Mouse (Mus musculus) liver, postnatal 0 days (tissue): Measurements from ENCODE around the gene M6pr. TPM values are rescaled to one million over a fixed set of nuclear protein-coding genes. Genes with fewer than 3 reads are reported as not detected.

ENCODE experiments used
- ATAC-seq: fragments of 200-750 bp; cut with Nextera tagmentation; 2 replicates; pipeline ENCODE4 v1.8.0; 2017; ENCODE audit warnings: mild to moderate bottlenecking, moderate library complexity
- DNase-seq: peaks from one replicate; pipeline ENCODE4 v3.0.0-alpha.2; 2016
- H3K27ac ChIP-seq: fragments of 300-500 bp; sonication (generic); 2 replicates; pipeline ENCODE4 v1.5.1; 2014; ENCODE audit warnings: antibody characterized with exemption, moderate library complexity, mild to moderate bottlenecking, low read depth
- H3K27me3 ChIP-seq: fragments of 300-500 bp; sonication (generic); 2 replicates; pipeline ENCODE4 v1.6.1; 2014; ENCODE audit warnings: low read length, control low read depth, mixed read lengths; ENCODE audit not compliant: insufficient read depth
- H3K36me3 ChIP-seq: fragments of 300-500 bp; sonication (generic); replicated peaks from 2 replicates; pipeline ENCODE4 v1.6.1; 2014; ENCODE audit warnings: mild to moderate bottlenecking, control low read depth, low read length, moderate library complexity, mixed read lengths; ENCODE audit not compliant: insufficient read depth
- H3K4me1 ChIP-seq: fragments of 300-500 bp; sonication (generic); 2 replicates; pipeline ENCODE4 v1.6.1; 2014; ENCODE audit warnings: antibody characterized with exemption, mild to moderate bottlenecking, control low read depth; ENCODE audit not compliant: insufficient read depth
- H3K4me2 ChIP-seq: fragments of 300-500 bp; sonication (generic); 2 replicates; pipeline ENCODE4 v1.6.1; 2014; ENCODE audit warnings: low read depth, mild to moderate bottlenecking, low read length, moderate library complexity, mixed read lengths
- H3K4me3 ChIP-seq: fragments of 300-500 bp; sonication (generic); 2 replicates; pipeline ENCODE4 v1.5.1; 2014; ENCODE audit warnings: low read depth, low read length
- H3K9ac ChIP-seq: fragments of 300-500 bp; sonication (generic); replicated peaks from 2 replicates; pipeline ENCODE4 v1.6.1; 2014; ENCODE audit warnings: mild to moderate bottlenecking, moderate library complexity
- H3K9me3 ChIP-seq: fragments of 300-500 bp; sonication (generic); 2 replicates; pipeline ENCODE4 v1.6.1; 2016; ENCODE audit warnings: mild to moderate bottlenecking, control low read depth, low read length, mixed read lengths
- CTCF ChIP-seq: sonication (generic); IDR thresholded peaks from 2 replicates; pipeline ENCODE4 v1.5.1; 2016; ENCODE audit warnings: antibody characterized with exemption, low read depth
- EP300 ChIP-seq: IDR thresholded peaks from 2 replicates; pipeline ENCODE4 v1.6.1; 2016; ENCODE audit warnings: antibody characterized with exemption, low read depth, mild to moderate bottlenecking
- WGBS: fragments of 180-500 bp; shearing (Covaris S2); extraction: QIAGEN DNeasy Blood & Tissue Kit; methylation state at CpG from one replicate; pipeline ENCODE4 v1.1.7; 2014; ENCODE audit not compliant: insufficient replicate concordance; 5-methylcytosine and 5-hydroxymethylcytosine counted together
- polyA plus RNA-seq: library from polyadenylated mRNA; unstranded; fragments of >200 nt; fragmentation: Nextera tagmentation; extraction: Ambion mirVana; gene quantifications from 2 replicates; pipeline ENCODE4 v1.2.1, GENCODE M21; 2015

M6pr gene
- polyA plus RNA-seq, 1 experiment from 2014 or later, result 80.3 TPM

DNA sequence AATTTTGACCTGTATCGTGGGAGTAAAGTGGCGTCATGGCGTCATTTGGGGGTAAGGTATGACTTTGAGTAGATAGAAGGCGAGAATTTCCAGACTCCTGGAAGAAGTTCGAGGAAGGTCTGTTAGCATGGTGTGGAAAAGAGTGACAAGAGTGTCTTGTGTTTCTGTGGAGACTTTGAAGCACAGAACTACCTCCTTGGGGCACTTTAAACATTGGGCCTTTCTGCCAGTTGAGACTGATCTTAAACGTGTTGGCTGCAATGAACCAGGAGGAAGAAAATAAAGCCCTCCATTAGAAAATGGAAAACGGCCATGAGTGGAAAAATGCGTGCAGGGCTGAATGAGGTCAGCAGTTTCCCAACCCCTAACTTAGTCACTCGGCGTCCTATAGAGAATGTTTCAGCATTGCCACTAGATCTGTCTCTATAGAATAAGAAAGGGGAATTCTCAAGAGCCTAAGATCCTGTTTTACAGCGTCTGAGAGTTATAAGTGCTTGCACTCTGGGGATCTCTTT lies 983 bp downstream of the M6pr start:
- no peak for TF ChIP-seq CTCF
- no peak for TF ChIP-seq EP300
- Histone ChIP-seq H3K9ac (peak overlapping the region; percentile 91), H3K9me3 (no peaks in the 10 kb centered on the region), H3K4me2 (peak overlapping the region; percentile 79), H3K4me3 (peak overlapping the region; percentile 75), H3K36me3 (peaks cover 16% of the 10 kb centered on the region), H3K27ac (peak overlapping the region; percentile 88), H3K27me3 (no peaks in the 10 kb centered on the region), H3K4me1 (peaks cover 16% of the 10 kb centered on the region)
- DNase-seq (no peak), ATAC-seq (no peak)
- 1% methylated on average over 11 of the region's 11 CpGs for WGBS

DNA sequence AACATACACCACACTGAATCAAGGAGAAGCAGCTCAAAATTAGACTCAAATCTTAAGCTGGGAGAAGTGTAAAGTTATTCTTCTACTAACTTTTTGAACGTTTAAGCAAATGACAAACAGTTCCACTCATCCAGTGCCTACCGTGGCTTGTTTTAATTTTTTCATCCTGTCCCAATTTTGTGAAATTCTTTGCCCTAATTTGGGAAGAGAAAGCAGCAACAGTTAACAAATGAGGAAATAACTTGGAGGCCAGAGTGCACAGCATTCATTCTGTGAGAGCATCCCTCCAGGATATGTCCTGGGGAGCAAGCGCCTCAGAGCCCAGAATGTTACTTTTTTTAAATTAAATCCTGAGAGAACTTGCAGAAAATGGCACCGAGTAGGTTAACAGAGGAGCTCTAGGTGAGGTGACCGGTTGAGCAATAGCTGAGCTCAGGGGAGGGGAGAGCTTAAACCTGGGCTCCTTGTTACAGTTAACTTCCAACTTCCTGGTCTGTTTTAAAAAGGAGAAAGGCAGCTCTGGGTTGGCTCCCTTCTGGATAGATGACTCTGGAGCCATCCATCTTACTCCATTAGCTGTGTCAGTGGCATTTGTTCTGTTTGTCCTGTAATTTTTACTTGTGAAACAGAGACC lies 1.8 kb downstream of the M6pr start:
- peaks cover 24% of the 10 kb centered on the region for H3K36me3 ChIP-seq
- H3K4me2 ChIP-seq, result peak overlapping the region; percentile 79
- peak overlapping the region; percentile 88 for H3K27ac ChIP-seq
- peak overlapping the region; percentile 91 for H3K9ac ChIP-seq
- TF ChIP-seq EP300, result no peak
- TF ChIP-seq CTCF, result no peak
- H3K4me3 ChIP-seq, result peak overlapping the region; percentile 75
- peaks cover 16% of the 10 kb centered on the region for H3K4me1 ChIP-seq
- no peak for DNase-seq
- 31% methylated on average over 5 of the region's 5 CpGs for WGBS
- no peaks in the 10 kb centered on the region for H3K9me3 ChIP-seq
- no peak for ATAC-seq
- no peaks in the 10 kb centered on the region for H3K27me3 ChIP-seq

DNA sequence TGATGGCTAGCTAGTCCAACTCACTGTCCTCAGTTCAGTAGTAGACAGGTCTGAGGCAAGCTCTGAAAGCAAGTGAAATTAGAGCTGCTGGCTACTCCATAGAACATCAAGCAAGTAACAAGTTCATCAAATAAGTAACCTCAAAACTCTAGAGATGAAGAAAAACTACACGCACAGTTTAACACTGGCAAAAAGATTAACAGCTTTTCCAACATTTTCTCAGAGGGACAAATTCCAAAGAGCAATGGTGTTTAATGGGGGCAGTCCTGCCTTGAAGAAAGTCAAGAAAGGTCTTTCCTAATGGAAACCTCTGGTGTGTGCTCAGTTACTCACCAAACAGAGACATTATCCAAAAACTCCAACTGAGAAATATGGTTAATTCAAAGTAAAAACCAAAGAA lies 10.2 kb downstream of the M6pr start:
- no peak overlapping the region for H3K9ac ChIP-seq
- no peak overlapping the region for H3K4me3 ChIP-seq
- no peak for DNase-seq
- 88% methylated on average over 1 of the region's 1 CpGs for WGBS
- no peaks in the 10 kb centered on the region for H3K27me3 ChIP-seq
- no peak overlapping the region for H3K4me2 ChIP-seq
- H3K36me3 ChIP-seq, result peaks cover 50% of the 10 kb centered on the region
- no peaks in the 10 kb centered on the region for H3K9me3 ChIP-seq
- ATAC-seq, result no peak
- TF ChIP-seq EP300 (no peak), CTCF (no peak)
- no peaks in the 10 kb centered on the region for H3K4me1 ChIP-seq
- no peak overlapping the region for H3K27ac ChIP-seq

DNA sequence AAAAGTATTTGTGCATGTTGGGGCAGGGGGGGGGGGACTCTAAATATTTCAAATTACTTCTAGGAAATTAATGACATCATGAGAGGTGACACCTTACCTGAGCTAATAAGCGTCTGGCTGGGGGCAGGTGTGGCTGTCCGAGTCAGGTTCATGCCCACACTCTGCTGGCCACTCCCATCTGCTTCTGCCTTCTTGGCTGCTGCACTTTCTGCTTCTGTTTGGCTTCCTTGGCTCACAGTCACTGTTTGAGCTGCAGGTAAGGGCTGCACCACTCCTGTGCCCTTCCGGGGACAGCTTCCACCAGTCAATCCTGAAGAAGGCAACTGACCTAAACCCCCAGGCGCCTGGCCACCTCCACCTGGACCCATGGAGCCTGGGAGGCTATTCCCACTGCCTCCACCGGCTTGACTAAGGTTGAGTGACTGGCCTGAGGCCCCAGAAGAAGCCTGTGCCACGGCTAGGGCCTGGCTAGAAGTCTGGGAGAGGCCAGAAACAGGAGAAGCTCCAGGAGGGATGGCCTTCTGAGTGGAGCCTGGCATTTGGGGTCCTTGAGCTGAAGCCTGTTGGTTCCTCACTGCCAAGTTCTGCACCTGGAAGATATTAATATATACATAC lies 16.9 kb downstream of the M6pr start:
- ATAC-seq (no peak), DNase-seq (no peak)
- Histone ChIP-seq H3K27me3 (no peaks in the 10 kb centered on the region), H3K4me3 (no peak overlapping the region), H3K36me3 (no peaks in the 10 kb centered on the region; the same call in 1 of the 2 replicates), H3K9ac (no peak overlapping the region), H3K9me3 (no peaks in the 10 kb centered on the region), H3K4me2 (no peak overlapping the region), H3K27ac (no peak overlapping the region), H3K4me1 (no peaks in the 10 kb centered on the region)
- WGBS, result 79% methylated on average over 6 of the region's 6 CpGs
- TF ChIP-seq EP300, result no peak
- TF ChIP-seq CTCF, result no peak

DNA sequence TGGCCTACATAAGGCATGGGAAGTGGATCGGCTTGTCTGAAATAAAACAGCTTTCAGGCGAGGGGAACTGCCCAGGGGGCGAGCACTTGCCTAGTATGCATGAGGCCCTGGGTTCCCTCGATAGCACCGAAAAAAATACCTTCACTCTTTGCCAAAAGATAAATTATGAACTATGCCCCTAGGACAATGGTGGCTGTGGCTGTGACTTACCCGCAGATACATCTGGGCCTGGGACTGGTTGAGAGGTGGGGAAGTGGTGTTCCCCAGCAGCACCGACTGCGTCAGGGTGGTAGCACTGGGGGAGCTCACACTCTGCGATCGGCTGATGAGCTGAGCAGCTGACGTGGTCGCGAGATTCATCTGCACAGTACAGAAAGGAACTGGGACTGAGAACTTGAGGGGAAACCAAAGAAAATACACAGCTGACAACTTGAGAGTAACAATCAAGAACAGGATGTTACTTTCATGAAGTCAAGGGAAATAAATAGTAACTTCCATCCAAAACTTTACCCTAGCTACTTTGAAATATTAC lies 24.6 kb downstream of the M6pr start:
- H3K36me3 ChIP-seq, result peaks cover 3% of the 10 kb centered on the region; the same call in 1 of the 2 replicates
- DNase-seq, result no peak
- ATAC-seq, result no peak
- H3K4me3 ChIP-seq, result no peak overlapping the region
- no peak overlapping the region for H3K4me2 ChIP-seq
- H3K9ac ChIP-seq, result no peak overlapping the region
- H3K4me1 ChIP-seq, result no peaks in the 10 kb centered on the region; the same call in 1 of the 2 replicates
- 81% methylated on average over 13 of the region's 13 CpGs for WGBS
- no peaks in the 10 kb centered on the region for H3K9me3 ChIP-seq
- no peak overlapping the region for H3K27ac ChIP-seq
- no peak for TF ChIP-seq CTCF
- no peak for TF ChIP-seq EP300
- no peaks in the 10 kb centered on the region for H3K27me3 ChIP-seq

DNA sequence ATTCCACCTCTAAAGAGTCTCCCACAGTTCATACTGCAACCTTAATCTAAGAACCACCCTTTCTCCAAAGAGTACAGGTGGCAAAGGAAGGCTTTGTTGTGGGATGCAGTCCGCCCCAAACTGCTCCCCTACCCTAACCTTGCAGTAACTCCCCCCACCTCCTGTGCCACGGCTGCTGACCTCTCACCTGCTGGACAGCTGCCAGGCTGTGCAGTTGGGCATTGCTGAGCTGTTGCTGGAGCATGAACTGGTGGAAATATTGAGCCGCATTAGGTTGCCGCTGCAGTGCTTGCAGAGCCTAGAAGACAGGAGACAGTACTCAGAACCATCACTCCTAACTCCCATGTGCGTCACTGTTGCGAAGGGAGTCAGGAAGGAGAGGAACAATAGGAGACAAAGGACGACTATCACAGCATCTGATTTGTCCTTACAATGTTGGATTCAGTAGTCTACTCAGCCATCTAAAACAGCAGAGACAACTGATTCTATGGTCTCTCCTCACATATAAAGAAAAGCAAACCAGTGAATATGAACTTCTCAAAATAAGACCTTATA lies 26.3 kb downstream of the M6pr start:
- WGBS, result 76% methylated on average over 7 of the region's 7 CpGs
- no peak overlapping the region for H3K4me2 ChIP-seq
- H3K4me1 ChIP-seq, result no peaks in the 10 kb centered on the region; the same call in 1 of the 2 replicates
- no peak for TF ChIP-seq CTCF
- no peak for TF ChIP-seq EP300
- no peak for ATAC-seq
- H3K36me3 ChIP-seq, result peaks cover 3% of the 10 kb centered on the region; the same call in 1 of the 2 replicates
- no peaks in the 10 kb centered on the region for H3K9me3 ChIP-seq
- H3K4me3 ChIP-seq, result no peak overlapping the region
- DNase-seq, result peak; percentile 22
- no peaks in the 10 kb centered on the region for H3K27me3 ChIP-seq
- H3K27ac ChIP-seq, result no peak overlapping the region
- no peak overlapping the region for H3K9ac ChIP-seq
